Mouse (Mus musculus): ENCODE measurements around the gene Vmn1r227.

The Vmn1r227 gene

DNA sequence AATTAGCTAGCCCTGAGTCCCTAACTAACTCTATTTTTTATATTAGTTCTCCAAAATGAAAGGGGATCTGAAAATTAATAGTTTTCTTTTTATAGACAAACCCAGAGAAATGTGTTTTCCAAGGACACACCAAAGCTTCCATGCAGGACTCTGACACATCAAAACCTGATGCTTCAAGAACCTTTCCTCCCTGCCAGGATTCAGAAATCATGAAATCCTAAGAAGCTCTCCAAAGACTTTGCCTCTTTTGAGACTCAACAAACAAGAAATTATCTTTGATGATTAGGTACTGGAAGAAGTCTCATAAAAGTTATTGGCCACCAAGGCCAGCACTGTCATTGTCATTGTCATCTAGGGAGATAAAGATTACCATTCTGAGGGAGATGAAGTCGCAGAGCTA lies at the start of gene Vmn1r227:
TSS of gene Vmn1r227 (plus strand) at position 301 of the 400 bp plus-strand sequence.
- DNase-seq: no peak

DNA sequence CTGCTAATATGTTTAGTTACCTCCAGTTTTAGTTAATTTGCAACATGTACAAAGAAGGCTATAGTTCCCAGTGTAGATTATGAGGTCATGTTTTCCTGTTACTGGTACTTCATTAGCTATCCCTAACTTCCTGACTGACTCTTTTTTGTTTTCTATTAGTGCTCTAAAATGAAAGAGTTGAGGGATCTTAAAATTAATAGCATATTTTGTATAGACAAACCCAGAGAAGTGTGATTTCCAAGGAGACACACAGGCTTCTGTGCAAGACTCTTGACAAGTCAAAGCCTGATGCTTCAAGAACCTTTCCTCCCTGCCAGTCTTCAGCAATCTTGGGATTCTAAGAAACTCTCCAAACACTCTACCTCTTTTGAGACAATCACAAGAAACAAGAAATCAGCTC lies 47.1 kb upstream of the Vmn1r227 start, which contains the start of gene Vmn1r226:
TSS of gene Vmn1r226 (plus strand) at position 301 of the 400 bp plus-strand sequence.
- DNase-seq: no peak

- DNase-seq: no peak
Observed at GRCm38 (mm10) chr17:20786057-20786456, 56.4 kb downstream of the Vmn1r227 start, which contains the start of gene Vmn1r228. Gene Vmn1r228 (minus strand): TSS chr17:20786157.

All from B cell, adult 2 months (primary cell).